Mouse (Mus musculus) ovary, postnatal 36 days (tissue): ENCODE data around the gene Vmn1r208.
"Not testable (repeated sequence)": the region's sequence is repeated elsewhere in the genome, so short reads cannot be mapped to it uniquely, and the experiment has no call there.

Source experiments
- DNase-seq: peaks from one replicate; pipeline ENCODE4 v3.0.0; 2022; ENCODE audit warnings: low spot score, mixed read lengths

The Vmn1r208 gene

DNA sequence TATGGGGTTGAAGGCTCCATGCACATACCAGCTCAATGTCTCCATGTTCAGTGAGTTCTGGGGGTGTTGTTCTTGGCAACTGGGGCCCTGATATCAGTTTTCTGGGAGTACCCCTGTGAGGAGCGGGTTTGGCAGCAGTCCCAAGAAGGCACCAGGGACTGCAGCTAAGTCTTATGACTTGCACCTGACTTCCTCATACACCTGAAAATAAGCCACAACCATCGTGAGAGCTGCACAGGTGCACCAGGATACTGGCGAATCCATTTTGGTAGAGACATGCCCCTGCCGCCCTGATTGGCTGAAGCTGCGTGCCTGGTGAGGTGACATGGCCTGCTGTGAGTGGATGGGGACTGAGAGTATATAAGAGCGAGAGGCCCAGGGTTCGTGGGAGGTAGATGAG is at the start of gene Vmn1r208:
Vmn1r208 (minus strand) TSS at position 101 of the 400 bp plus-strand sequence.
- not testable (repeated sequence) for DNase-seq

DNA sequence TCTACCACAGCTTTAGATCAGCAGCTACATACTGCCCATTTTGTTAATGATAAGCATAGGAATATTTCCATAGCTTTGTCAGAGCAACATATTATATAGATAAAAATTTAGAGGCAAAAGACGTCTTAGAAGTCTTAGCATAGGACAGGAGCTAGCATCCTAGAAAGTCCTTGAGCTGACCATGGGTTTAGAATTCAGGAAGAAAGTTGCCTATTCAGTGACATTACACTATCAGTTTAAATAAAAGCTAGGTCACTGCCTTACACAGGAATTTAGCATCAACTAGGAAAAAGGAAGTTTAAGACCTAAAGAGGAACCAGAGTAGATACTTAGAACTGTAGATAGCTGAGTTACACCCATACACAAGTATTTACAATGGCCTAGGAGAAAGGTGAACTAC is 44.4 kb upstream of the Vmn1r208 start:
- DNase-seq, result not testable (repeated sequence)

DNA sequence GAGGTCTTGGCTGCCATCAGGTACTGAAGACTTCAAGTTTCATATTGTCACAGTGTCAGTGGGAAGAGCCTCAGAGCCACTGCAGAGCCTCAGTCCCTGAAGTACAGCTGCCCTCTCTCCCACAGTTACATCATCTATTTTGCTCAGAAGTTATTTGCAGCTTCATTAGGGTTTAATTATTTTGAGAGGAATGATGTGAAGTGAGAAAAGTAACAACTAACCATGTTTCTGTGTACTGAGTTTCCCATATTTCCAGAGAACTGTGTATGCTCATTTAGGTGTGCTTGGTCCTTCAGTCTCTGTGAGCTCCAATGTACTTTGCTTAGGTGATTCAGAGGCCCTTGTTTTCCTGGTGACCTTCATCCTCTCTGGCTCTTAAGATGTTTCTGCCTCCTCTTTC is 32.4 kb upstream of the Vmn1r208 start, which contains the start of gene Vmn1r209:
Vmn1r209 (minus strand) TSS at position 101 of the 400 bp plus-strand sequence.
- DNase-seq, result not testable (repeated sequence)

DNA sequence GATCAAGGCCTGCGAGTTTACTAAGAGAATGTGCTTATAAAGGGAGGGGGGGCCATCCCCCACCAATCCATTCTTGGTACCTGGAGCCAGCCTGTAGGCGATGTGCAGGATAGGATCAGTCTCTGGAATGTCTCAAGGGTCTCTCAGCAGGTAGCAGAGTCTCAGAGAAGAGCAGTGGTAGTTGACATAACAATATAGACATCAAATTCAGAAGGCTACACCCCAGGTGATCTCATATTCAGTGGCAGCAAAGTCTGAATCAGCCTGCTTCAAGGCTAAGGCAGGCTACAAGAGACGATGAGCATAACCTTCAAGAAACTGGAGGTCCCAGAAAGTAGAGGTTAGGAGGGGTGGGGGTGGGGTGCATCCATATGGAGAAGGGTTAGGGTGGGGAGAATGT is 10.9 kb upstream of the Vmn1r208 start:
- DNase-seq, result not testable (repeated sequence)

DNA sequence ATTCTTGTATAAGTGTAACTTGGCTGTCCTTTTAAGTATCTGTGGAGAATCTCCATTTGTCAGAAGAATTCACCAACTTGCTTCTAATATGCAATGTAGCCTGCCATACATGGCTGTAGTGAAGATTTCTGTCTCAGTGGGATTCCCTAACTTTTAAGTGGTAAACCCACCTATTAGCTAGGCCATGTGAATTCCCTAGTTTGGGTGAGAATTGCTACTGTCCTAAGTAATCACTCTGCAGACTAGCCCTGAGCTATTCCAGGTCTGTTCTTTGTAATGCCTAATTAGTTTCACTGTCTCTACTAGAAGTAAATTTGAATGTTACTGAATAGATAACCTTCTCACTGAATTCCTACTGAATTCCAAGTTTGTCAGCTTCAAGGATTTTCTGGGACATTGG is 7.0 kb upstream of the Vmn1r208 start:
- DNase-seq, result not testable (repeated sequence)

DNA sequence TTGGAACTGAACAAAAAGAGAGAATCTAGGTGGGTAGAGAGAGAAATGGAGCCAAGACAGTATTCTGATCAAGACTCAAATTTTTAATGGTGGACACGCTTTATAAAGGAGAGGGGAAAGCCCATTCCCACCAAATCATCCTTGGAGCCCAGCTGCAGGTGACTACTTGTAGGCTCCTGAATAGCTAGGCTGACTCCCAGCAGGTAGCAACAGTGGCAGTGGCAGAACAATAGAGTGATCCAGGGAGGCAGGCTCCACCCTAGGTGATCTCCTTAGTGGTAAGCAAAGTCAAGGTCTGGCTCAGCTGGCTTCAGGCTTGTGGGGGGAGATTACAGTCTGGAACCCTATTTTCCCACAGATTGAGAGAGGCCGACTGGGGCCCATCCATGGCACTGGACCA is 5.6 kb downstream of the Vmn1r208 start:
- not testable (repeated sequence) for DNase-seq

DNA sequence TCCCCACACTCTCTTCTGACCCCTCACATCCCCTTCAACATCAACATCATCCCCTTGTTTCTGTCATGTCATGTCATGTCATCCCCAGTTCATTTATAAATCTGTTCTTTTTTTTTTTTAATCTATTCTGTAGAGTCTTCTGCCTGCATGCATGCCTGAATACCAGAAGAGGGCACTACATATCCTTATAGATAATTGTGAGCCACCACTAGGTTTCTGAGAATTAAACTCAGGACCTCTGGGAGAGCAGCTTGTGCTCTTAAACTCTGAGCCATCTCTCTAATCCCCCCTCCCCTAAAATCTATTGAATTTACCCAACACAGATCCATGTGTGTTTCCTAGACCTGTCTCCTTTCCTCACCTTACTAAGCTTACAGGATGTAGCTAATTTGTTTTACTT is 29.7 kb downstream of the Vmn1r208 start:
- no peak for DNase-seq

DNA sequence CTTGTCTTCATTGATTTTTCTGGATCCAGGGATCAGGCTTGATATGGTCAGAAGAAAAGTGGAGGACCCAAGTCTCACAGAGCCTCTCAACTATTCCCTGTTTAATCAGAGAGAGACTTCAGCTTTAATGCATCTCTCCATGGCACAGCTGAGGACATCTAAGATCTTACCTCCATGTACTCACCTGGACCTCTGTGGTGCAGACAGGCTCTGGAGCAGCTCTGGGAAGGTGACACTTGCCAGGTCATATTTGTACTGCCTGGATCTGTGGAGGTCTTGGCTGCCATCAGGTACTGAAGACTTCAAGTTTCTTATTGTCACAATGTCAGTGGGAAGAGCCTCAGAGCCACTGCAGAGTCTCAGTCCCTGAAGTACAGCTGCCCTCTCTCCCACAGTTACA is 47.7 kb downstream of the Vmn1r208 start, which contains the start of gene Vmn1r207-ps:
Vmn1r207-ps (minus strand) TSS at position 101 of the 400 bp plus-strand sequence.
- not testable (repeated sequence) for DNase-seq
